Mouse (Mus musculus) heart, postnatal 0 days (tissue): Measurements from ENCODE around the gene Rnf223. TPM values are rescaled to one million over a fixed set of nuclear protein-coding genes. Genes with fewer than 3 reads are reported as not detected.
"Not testable (repeated sequence)": the region's sequence is repeated elsewhere in the genome, so short reads cannot be mapped to it uniquely, and the experiment has no call there.

Experiments used
- ATAC-seq: fragments of 200-750 bp; cut with Nextera tagmentation; 2 replicates; pipeline ENCODE4 v1.8.0; 2017; ENCODE audit warnings: low read depth, moderate number of reproducible peaks, moderate library complexity; ENCODE audit not compliant: insufficient read depth
- DNase-seq: peaks from one replicate; pipeline ENCODE4 v3.0.0-alpha.2; 2016; ENCODE audit warnings: low spot score
- H3K27ac ChIP-seq: fragments of 300-500 bp; sonication (generic); 2 replicates; pipeline ENCODE4 v1.5.1; 2014; ENCODE audit warnings: low read depth, mild to moderate bottlenecking
- H3K27me3 ChIP-seq: fragments of 300-500 bp; sonication (generic); 2 replicates; pipeline ENCODE4 v1.6.1; 2014; ENCODE audit warnings: low read length, mixed read lengths; ENCODE audit not compliant: control insufficient read depth, insufficient read depth
- H3K36me3 ChIP-seq: fragments of 300-500 bp; sonication (generic); replicated peaks from 2 replicates; pipeline ENCODE4 v1.6.1; 2014; ENCODE audit warnings: low read length, mixed read lengths; ENCODE audit not compliant: control insufficient read depth, insufficient read depth
- H3K4me1 ChIP-seq: fragments of 300-500 bp; sonication (generic); 2 replicates; pipeline ENCODE4 v1.6.1; 2014; ENCODE audit warnings: antibody characterized with exemption; ENCODE audit not compliant: control insufficient read depth, insufficient read depth
- H3K4me2 ChIP-seq: fragments of 300-500 bp; sonication (generic); 2 replicates; pipeline ENCODE4 v1.6.1; 2014; ENCODE audit warnings: low read depth, mild to moderate bottlenecking, low read length, moderate library complexity
- H3K4me3 ChIP-seq: fragments of 300-500 bp; sonication (generic); 2 replicates; pipeline ENCODE4 v1.5.1; 2014; ENCODE audit warnings: low read depth, low read length
- H3K9ac ChIP-seq: fragments of 300-500 bp; sonication (generic); replicated peaks from 2 replicates; pipeline ENCODE4 v1.6.1; 2014; ENCODE audit warnings: low read depth, low read length, mixed read lengths
- H3K9me3 ChIP-seq: fragments of 300-500 bp; sonication (generic); replicated peaks from 2 replicates; pipeline ENCODE4 v1.6.1; 2016; ENCODE audit warnings: low read length; ENCODE audit not compliant: control insufficient read depth
- CTCF ChIP-seq: IDR thresholded peaks from 2 replicates; pipeline ENCODE4 v1.5.1; 2016; ENCODE audit warnings: antibody characterized with exemption, control low read depth, low read depth
- EP300 ChIP-seq: IDR thresholded peaks from 2 replicates; pipeline ENCODE4 v1.6.1; 2016; ENCODE audit warnings: antibody characterized with exemption, low read depth
- WGBS: fragments of 180-500 bp; shearing (Covaris S2); extraction: QIAGEN DNeasy Blood & Tissue Kit; methylation state at CpG from one replicate; pipeline ENCODE4 v1.1.7; 2014; 5-methylcytosine and 5-hydroxymethylcytosine counted together
- polyA plus RNA-seq: library from polyadenylated mRNA; unstranded; fragments of >200 nt; fragmentation: Nextera tagmentation; extraction: Ambion mirVana; gene quantifications from 2 replicates; pipeline ENCODE4 v1.2.1, GENCODE M21; 2015
- total RNA-seq: library from RNA; depleted of rRNA; stranded (reverse); fragments of >200 nt; gene quantifications from 2 replicates; pipeline ENCODE4 v1.2.3, GENCODE M21; 2014; ENCODE audit warnings: low replicate concordance

The Rnf223 gene
- total and polyA plus RNA-seq, 2 experiments from 2014 or later = not detected

DNA sequence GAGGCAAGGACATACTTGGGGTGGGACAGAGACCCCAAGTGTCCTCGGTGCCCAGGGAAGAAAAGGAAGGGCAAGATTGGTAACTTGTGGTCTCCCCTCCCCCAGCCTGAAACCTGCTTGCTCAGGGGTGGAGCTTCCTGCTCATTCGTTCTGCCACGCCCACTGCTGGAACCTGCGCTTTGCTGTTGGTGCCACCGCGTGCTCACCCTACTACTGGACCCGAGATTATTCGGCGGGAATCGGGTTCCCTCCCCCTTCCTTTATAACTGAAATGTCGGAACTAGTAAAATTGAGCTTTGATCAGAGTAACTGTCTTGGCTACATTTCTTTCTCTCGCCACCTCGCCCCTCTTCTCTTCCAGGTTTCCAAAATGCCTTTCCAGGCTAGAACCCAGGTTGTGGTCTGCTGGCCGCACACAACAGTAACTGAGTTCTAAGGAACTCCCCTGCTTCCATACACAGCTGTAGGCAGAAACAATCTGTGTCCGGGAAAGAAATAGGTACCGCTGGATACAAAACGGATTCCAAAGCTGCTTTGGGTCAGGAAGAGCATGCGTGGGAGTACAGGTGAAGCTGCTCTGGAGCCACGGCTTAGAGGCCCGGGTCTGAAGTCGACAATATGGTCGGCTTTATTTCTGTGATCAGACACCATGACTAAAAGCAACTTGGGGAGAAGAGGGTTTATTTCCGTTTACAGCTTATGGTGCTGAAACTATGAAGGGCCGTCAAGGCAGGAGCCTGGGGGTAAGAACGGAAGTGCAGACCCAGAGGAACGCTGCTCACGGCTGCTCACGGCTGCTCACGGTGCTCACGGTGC is 6.2 kb downstream of the Rnf223 start:
- TF ChIP-seq CTCF = no peak
- TF ChIP-seq EP300 = no peak
- WGBS = 92% methylated on average over 28 of the region's 30 CpGs
- Histone ChIP-seq H3K4me3 (no peak overlapping the region), H3K9me3 (0 out of 2 replicates have a peak, but pooled peaks cover 2% of the 10 kb centered on the region), H3K4me1 (no peaks in the 10 kb centered on the region), H3K9ac (no peak overlapping the region), H3K36me3 (no peaks in the 10 kb centered on the region), H3K4me2 (no peak overlapping the region), H3K27ac (no peak overlapping the region), H3K27me3 (no peaks in the 10 kb centered on the region)
- DNase-seq (no peak), ATAC-seq (no peak)

DNA sequence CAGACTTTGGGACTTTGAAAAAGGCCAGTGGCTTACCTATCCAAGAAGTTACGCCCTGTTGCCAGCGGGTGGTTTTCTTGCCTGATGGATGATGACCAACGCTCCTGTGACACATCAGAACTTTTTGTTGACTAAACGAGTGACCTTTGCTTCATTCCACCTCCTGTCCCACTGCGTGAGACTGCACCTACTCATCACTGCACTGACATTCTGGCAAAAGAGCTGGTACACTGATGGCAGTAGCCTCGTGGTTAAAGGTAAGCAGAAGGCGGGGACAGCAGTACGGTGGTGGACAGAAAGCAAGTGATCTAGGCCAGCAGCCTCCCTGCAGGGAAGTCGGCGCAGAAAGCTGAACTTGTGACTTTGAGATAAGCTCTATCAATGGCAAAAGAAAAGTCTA is 20.6 kb downstream of the Rnf223 start:
- not testable (repeated sequence) for H3K27me3 ChIP-seq, H3K36me3 ChIP-seq, ATAC-seq, H3K4me1 ChIP-seq, H3K9me3 ChIP-seq, DNase-seq, H3K4me2 ChIP-seq, H3K27ac ChIP-seq, H3K4me3 ChIP-seq, H3K9ac ChIP-seq
- WGBS = 75% methylated on average over 10 of the region's 10 CpGs

DNA sequence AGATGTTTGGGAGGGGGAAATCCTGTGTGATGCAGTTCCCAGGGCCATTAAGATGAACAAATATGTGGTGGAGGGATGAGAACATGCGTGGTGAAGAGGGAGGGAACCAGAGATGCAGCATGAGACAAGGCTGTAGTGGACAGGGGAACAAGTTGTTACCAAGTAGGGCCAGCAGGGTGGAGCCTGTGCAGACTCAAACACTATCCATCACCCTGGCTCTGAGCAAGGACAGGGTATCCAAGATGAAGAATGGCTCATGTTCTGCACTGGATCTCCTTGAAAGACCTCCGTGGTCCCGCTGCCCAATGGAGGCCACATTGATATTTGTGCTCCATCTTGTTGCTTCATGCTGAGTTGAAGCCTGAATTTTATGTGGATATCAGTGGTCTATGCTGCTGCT is 24.5 kb downstream of the Rnf223 start:
- no peaks in the 10 kb centered on the region for H3K4me1 ChIP-seq
- TF ChIP-seq CTCF = no peak
- no peak for TF ChIP-seq EP300
- H3K27ac ChIP-seq = no peak overlapping the region
- H3K9me3 ChIP-seq = no peaks in the 10 kb centered on the region
- no peak overlapping the region for H3K4me3 ChIP-seq
- H3K36me3 ChIP-seq = no peaks in the 10 kb centered on the region
- no peak overlapping the region for H3K9ac ChIP-seq
- ATAC-seq (no peak), DNase-seq (no peak)
- H3K27me3 ChIP-seq = no peaks in the 10 kb centered on the region
- no peak overlapping the region for H3K4me2 ChIP-seq
- 89% methylated on average over 3 of the region's 3 CpGs for WGBS

DNA sequence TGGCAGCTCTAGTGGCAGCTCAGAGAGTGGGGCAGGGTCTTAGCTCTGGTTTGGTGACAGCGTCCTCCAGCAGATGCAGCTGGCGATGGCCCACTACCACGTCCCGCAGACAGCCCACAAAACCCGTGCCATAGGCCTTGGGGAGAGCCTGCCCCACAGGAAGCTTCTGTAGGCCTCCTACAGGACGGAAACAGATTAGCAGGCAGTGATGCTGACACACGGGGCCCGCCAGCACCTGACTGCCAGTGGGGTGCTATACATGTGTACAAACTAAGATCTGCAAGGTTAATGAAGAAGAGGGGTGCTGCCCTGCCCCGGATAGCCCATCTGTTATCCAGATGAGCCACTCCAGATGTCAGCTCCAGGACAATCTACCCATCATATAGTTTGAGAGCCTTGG is 36.2 kb downstream of the Rnf223 start:
- Histone ChIP-seq H3K9me3 (peaks cover 11% of the 10 kb centered on the region; the same call in 1 of the 2 replicates), H3K27me3 (no peaks in the 10 kb centered on the region), H3K4me1 (no peaks in the 10 kb centered on the region), H3K4me2 (no peak overlapping the region), H3K4me3 (no peak overlapping the region), H3K36me3 (peaks cover 91% of the 10 kb centered on the region), H3K9ac (no peak overlapping the region), H3K27ac (no peak overlapping the region)
- no peak for ATAC-seq
- no peak for DNase-seq
- TF ChIP-seq EP300 = no peak
- TF ChIP-seq CTCF = peak; percentile 13
- WGBS = 82% methylated on average over 9 of the region's 9 CpGs

DNA sequence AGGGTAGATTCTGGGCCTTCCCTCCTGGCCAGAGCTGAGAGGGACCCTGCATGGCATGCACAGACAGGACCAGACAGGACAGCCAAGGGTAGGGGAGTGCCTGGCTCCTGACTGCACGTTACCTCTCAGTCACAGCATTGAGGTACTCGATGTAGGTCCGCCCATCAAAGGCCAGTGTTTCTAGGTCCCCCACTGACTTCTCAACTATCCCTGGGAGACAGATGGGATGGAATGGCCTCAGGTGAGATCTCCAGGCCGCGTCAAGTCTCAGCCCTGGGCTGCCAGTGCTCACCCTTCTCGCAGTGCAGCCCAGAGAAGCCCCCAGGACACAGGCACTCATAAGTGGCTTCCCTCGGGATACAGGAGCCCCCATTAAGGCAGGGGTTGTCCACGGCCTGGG is 38.3 kb downstream of the Rnf223 start:
- H3K4me3 ChIP-seq = no peak overlapping the region
- no peaks in the 10 kb centered on the region for H3K4me1 ChIP-seq
- no peaks in the 10 kb centered on the region for H3K9me3 ChIP-seq
- no peak overlapping the region for H3K27ac ChIP-seq
- no peak overlapping the region for H3K9ac ChIP-seq
- H3K27me3 ChIP-seq = no peaks in the 10 kb centered on the region
- ATAC-seq = no peak
- H3K4me2 ChIP-seq = no peak overlapping the region
- 91% methylated on average over 8 of the region's 8 CpGs for WGBS
- H3K36me3 ChIP-seq = peaks cover 99% of the 10 kb centered on the region
- DNase-seq = no peak
- TF ChIP-seq EP300 = no peak
- no peak for TF ChIP-seq CTCF

DNA sequence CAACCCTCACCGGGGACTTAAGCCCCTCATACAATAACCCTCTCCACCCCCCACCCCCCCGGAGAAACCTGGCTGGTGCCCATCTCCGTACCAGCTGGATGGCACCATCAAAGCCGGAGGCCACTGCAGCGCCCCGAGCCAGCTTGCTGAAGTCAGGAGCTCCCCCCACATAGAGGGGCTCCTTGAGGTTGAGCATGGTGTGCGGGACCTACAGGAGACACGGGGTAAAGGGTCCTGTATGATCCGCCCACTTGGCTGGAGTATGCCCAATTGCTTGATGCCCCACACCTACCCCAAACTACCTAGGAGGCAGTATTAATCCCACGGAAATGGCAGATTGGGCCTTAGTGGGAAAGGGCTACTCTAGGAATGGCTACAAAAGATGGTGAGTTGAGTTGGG is 38.8 kb downstream of the Rnf223 start:
- Histone ChIP-seq H3K36me3 (peaks cover 99% of the 10 kb centered on the region), H3K27ac (no peak overlapping the region), H3K4me2 (no peak overlapping the region), H3K9ac (no peak overlapping the region), H3K9me3 (no peaks in the 10 kb centered on the region), H3K4me1 (no peaks in the 10 kb centered on the region), H3K4me3 (no peak overlapping the region), H3K27me3 (no peaks in the 10 kb centered on the region)
- 91% methylated on average over 10 of the region's 10 CpGs for WGBS
- no peak for DNase-seq
- no peak for ATAC-seq
- TF ChIP-seq EP300 (no peak), CTCF (no peak)
